Mouse (Mus musculus) lung, embryonic 15.5 days (tissue): Measurements from ENCODE around the gene Gfi1b. TPM values are rescaled to one million over a fixed set of nuclear protein-coding genes. Genes with fewer than 3 reads are reported as not detected.

Experiments
- ATAC-seq: fragments of 200-750 bp; cut with Nextera tagmentation; 2 replicates; pipeline ENCODE4 v1.8.0; 2017; ENCODE audit warnings: moderate number of reproducible peaks, borderline replicate concordance; ENCODE audit not compliant: low FRiP score, low TSS enrichment; ENCODE audit errors: extremely low read depth
- H3K27ac ChIP-seq: fragments of 300-500 bp; sonication (generic); 2 replicates; pipeline ENCODE4 v1.5.1; 2015; ENCODE audit warnings: moderate library complexity, mild to moderate bottlenecking, inconsistent platforms
- H3K27me3 ChIP-seq: fragments of 300-500 bp; sonication (generic); 2 replicates; pipeline ENCODE4 v1.6.1; 2015; ENCODE audit warnings: inconsistent platforms
- H3K36me3 ChIP-seq: fragments of 300-500 bp; sonication (generic); 2 replicates; pipeline ENCODE4 v1.6.1; 2015; ENCODE audit warnings: inconsistent platforms
- H3K4me1 ChIP-seq: fragments of 300-500 bp; sonication (generic); 2 replicates; pipeline ENCODE4 v1.6.1; 2015; ENCODE audit warnings: inconsistent platforms
- H3K4me2 ChIP-seq: fragments of 300-500 bp; sonication (generic); 2 replicates; pipeline ENCODE4 v1.6.1; 2015; ENCODE audit warnings: inconsistent platforms, mild to moderate bottlenecking, moderate library complexity
- H3K4me3 ChIP-seq: fragments of 300-500 bp; sonication (generic); 2 replicates; pipeline ENCODE4 v1.5.1; 2015; ENCODE audit warnings: mild to moderate bottlenecking, inconsistent platforms
- H3K9ac ChIP-seq: fragments of 300-500 bp; sonication (generic); 2 replicates; pipeline ENCODE4 v1.6.1; 2015; ENCODE audit warnings: inconsistent platforms
- H3K9me3 ChIP-seq: fragments of 300-500 bp; sonication (generic); 2 replicates; pipeline ENCODE4 v1.6.1; 2016; ENCODE audit warnings: inconsistent platforms
- WGBS: fragments of 180-500 bp; shearing (Covaris S2); methylation state at CpG from one replicate; pipeline ENCODE4 v1.1.7; 2015; 5-methylcytosine and 5-hydroxymethylcytosine counted together
- microRNA-seq: library from miRNA; unstranded; fragments of <30 nt; microRNA quantifications from one replicate; pipeline ENCODE4, GENCODE M21; 2016
- polyA plus RNA-seq: library from polyadenylated mRNA; unstranded; fragments of >200 nt; fragmentation: Nextera tagmentation; extraction: Ambion mirVana; gene quantifications from 2 replicates; pipeline ENCODE4 v1.2.1, GENCODE M21; 2015

Gene Gfi1b
- polyA plus RNA-seq, 1 experiment from 2014 or later = 0.49 TPM

GRCm38 (mm10) chr2:28564380-28564779, 57.4 kb downstream of the Gfi1b start:
- Histone ChIP-seq H3K9ac (no peak overlapping the region), H3K4me3 (no peak overlapping the region), H3K36me3 (peaks cover 35% of the 10 kb centered on the region), H3K4me2 (no peak overlapping the region), H3K9me3 (no peaks in the 10 kb centered on the region), H3K27me3 (no peaks in the 10 kb centered on the region), H3K4me1 (no peaks in the 10 kb centered on the region), H3K27ac (no peak overlapping the region)
- ATAC-seq = no peak
- WGBS = 93% methylated on average over 4 of the region's 4 CpGs

- no peak overlapping the region for H3K9ac ChIP-seq
- H3K4me3 ChIP-seq = no peak overlapping the region
- H3K9me3 ChIP-seq = no peaks in the 10 kb centered on the region
- H3K36me3 ChIP-seq = peaks cover 30% of the 10 kb centered on the region
- H3K4me1 ChIP-seq = no peaks in the 10 kb centered on the region
- no peaks in the 10 kb centered on the region for H3K27me3 ChIP-seq
- no peak overlapping the region for H3K27ac ChIP-seq
- H3K4me2 ChIP-seq = no peak overlapping the region
- no peak for ATAC-seq
Observed at GRCm38 (mm10) chr2:28563830-28564229, 58.0 kb downstream of the Gfi1b start.

- no peak within 1 kb of the TSS for H3K4me2 ChIP-seq
- WGBS = 58% methylated on average over 6 of the region's 6 CpGs
- H3K9ac ChIP-seq = no peak within 1 kb of the TSS
- H3K4me3 ChIP-seq = no peak within 1 kb of the TSS
- no peak within 1 kb of the TSS for H3K27ac ChIP-seq
- H3K4me1 ChIP-seq = no peaks in the 10 kb centered on the region
- ATAC-seq = no peak
- H3K36me3 ChIP-seq = peaks cover 26% of the 10 kb centered on the region
- H3K27me3 ChIP-seq = no peaks in the 10 kb centered on the region
- H3K9me3 ChIP-seq = no peaks in the 10 kb centered on the region
Observed at GRCm38 (mm10) chr2:28563303-28563702, 58.5 kb downstream of the Gfi1b start, which contains the start of gene Cel. TSS of gene Cel (minus strand) at chr2:28563403.

Small RNAs within 50 kb of the gene (microRNA-seq; reads per million reads assigned to microRNA genes)
- not detected for gene Gm22824

Other genes with a start within 250 kb of the Gfi1b start
- gene Ppp1r26, start 175.2 kb downstream of the Gfi1b start, polyA plus RNA-seq = 5.2 and 6.0 TPM in 2 replicates
- 1.7 and 1.9 TPM in 2 replicates for gene 1700007K13Rik, start 155.7 kb downstream of the Gfi1b start, polyA plus RNA-seq
- 53.0 and 53.7 TPM in 2 replicates for gene Mrps2, start 153.9 kb downstream of the Gfi1b start, polyA plus RNA-seq
- gene Gbgt1, start 125.1 kb downstream of the Gfi1b start, polyA plus RNA-seq = 0.98 and 1.8 TPM in 2 replicates
- gene Gm10134, start 115.9 kb downstream of the Gfi1b start, polyA plus RNA-seq = 2.2 and 3.5 TPM in 2 replicates
- gene Ralgds, start 108.9 kb downstream of the Gfi1b start, polyA plus RNA-seq = 30.9 and 31.7 TPM in 2 replicates
- gene Cel, start 58.6 kb downstream of the Gfi1b start, polyA plus RNA-seq = 1.9 TPM in 1 of 2 replicates, not detected in the other
- gene Gtf3c5, start 38.2 kb downstream of the Gfi1b start, polyA plus RNA-seq = 45.3 and 46.7 TPM in 2 replicates
- 17.8 and 20.6 TPM in 2 replicates for gene Tsc1, start 19.2 kb upstream of the Gfi1b start, polyA plus RNA-seq
- gene Spaca9, start 77.7 kb upstream of the Gfi1b start, polyA plus RNA-seq = 3.5 and 4.0 TPM in 2 replicates
- gene Ak8, start 78.2 kb upstream of the Gfi1b start, polyA plus RNA-seq = 1.7 and 1.9 TPM in 2 replicates
- gene Gtf3c4, start 218.4 kb upstream of the Gfi1b start, polyA plus RNA-seq = 14.5 and 14.9 TPM in 2 replicates
- gene Ddx31, start 218.4 kb upstream of the Gfi1b start, polyA plus RNA-seq = 16.1 and 16.2 TPM in 2 replicates